Mouse (Mus musculus) liver, adult 2 months (tissue): ENCODE measurements at regions not wholly inside any gene's neighbourhood (a gene's known extent, or its start where the extent isn't known, plus 50 kb on each side); places are given as distances from the start of the nearest gene placed in this dataset.

Source experiments
- DNase-seq: peaks from one replicate; pipeline ENCODE4 v3.0.0-alpha.2; 2011; ENCODE audit warnings: low read depth, low spot score; ENCODE audit errors: extremely low read depth
- H3K27ac ChIP-seq: fragments of 200-500 bp; replicated peaks from 2 replicates; pipeline ENCODE4 v1.5.1; 2012; ENCODE audit warnings: low read depth, mild to moderate bottlenecking, control low read depth, inconsistent platforms, low read length; ENCODE audit not compliant: insufficient read depth
- H3K27me3 ChIP-seq: fragments of 200-500 bp; 2 replicates; pipeline ENCODE4 v1.6.1; 2012; ENCODE audit warnings: mild to moderate bottlenecking, moderate library complexity, low read length, inconsistent platforms; ENCODE audit not compliant: control insufficient read depth, insufficient read depth
- H3K36me3 ChIP-seq: fragments of 200-500 bp; 2 replicates; pipeline ENCODE4 v1.6.1; 2012; ENCODE audit warnings: low read length, inconsistent platforms; ENCODE audit not compliant: control insufficient read depth, insufficient read depth
- H3K4me1 ChIP-seq: fragments of 200-500 bp; 2 replicates; pipeline ENCODE4 v1.6.1; 2011; ENCODE audit warnings: low read length; ENCODE audit not compliant: control insufficient read depth, insufficient read depth
- H3K4me3 ChIP-seq: fragments of 200-500 bp; 2 replicates; pipeline ENCODE4 v1.5.1; 2011; ENCODE audit warnings: low read depth, mild to moderate bottlenecking, control low read depth, low read length, moderate library complexity; ENCODE audit not compliant: insufficient read depth
- H3K79me2 ChIP-seq: fragments of 200-500 bp; 2 replicates; pipeline ENCODE4 v1.6.1; 2012; ENCODE audit warnings: inconsistent platforms, mild to moderate bottlenecking, low read length, moderate library complexity; ENCODE audit not compliant: control insufficient read depth, insufficient read depth
- H3K9ac ChIP-seq: fragments of 200-500 bp; 2 replicates; pipeline ENCODE4 v1.6.1; 2012; ENCODE audit warnings: low read depth, mild to moderate bottlenecking, control low read depth, inconsistent platforms, low read length
- CTCF ChIP-seq: fragments of 200-500 bp; IDR thresholded peaks from 2 replicates; pipeline ENCODE4 v1.5.1; 2011; ENCODE audit warnings: low read depth, low read length, control low read depth
- POLR2A ChIP-seq: fragments of 200-500 bp; IDR thresholded peaks from 2 replicates; pipeline ENCODE4 v1.6.1; 2011; ENCODE audit warnings: low read length, control low read depth; ENCODE audit not compliant: insufficient read depth; ENCODE audit errors: extremely low read depth
- WGBS: fragments of 180-500 bp; shearing (Covaris S2); methylation state at CpG from one replicate; pipeline ENCODE4 v1.1.7; 2018; 5-methylcytosine and 5-hydroxymethylcytosine counted together

DNA sequence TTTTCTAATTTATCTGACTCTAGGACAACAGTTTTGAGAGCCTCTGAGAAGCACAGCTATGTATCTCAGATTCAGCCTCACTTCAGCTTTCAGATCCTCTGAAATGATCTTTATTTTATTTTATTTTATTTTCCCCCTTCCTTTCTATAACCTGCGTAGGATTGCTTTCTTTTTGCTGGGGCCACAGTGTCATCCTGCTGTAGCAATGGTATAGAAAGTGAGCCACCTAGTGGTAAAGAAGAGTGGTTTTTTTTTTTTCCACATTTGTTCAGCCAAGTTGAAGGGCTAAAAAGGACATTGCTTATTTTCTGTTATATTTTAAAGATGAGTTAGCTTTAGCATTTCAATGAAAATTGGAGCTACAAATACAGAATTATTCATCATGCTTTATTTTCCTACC lies 966.4 kb downstream of the Fam181b start:
- no peaks in the 10 kb centered on the region for H3K4me1 ChIP-seq
- H3K79me2 ChIP-seq = no peaks in the 10 kb centered on the region
- TF ChIP-seq POLR2A (no peak), CTCF (0 out of 2 replicates have a peak, but pooled peaks have one; percentile 11)
- peak; percentile 0 for DNase-seq
- H3K27ac ChIP-seq = no peak overlapping the region
- H3K27me3 ChIP-seq = no peaks in the 10 kb centered on the region
- 20% methylated on average over 1 of the region's 1 CpGs for WGBS
- H3K9ac ChIP-seq = no peak overlapping the region
- no peaks in the 10 kb centered on the region for H3K36me3 ChIP-seq
- H3K4me3 ChIP-seq = no peak overlapping the region

DNA sequence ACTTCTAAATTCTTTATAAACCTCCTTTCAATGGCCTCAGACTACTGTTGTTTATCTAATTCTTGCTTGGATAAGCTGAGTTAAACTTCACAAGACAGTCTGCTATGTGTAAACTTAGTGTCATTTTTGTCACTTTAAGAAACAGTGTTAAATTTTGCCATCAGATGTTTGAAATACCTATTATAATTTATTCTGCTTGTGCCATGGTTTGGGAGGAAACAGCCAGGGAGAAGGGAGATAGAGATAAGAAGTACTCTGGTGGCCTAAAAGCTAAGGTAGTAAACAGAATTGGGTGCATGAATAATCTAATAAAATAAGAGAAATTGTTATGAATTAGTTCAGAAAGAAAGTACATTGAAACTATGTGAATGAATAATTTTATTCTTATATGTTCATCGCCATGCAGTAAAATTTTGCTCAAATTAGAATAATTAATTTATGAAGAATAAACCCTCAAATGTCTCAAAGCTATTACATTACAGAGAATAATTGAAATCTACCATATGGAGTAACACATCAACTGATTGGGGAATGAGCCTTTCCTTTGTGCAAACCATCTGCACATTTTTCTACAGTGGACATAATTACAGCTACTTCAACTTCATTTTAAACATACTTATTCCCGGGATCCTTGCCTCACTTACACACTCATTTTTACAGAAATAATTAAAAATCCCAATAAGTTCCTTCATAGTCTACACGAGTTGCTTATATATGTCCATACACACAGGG lies 982.3 kb downstream of the Fam181b start:
- Histone ChIP-seq H3K9ac (no peak overlapping the region), H3K4me1 (no peaks in the 10 kb centered on the region), H3K79me2 (no peaks in the 10 kb centered on the region), H3K27me3 (no peaks in the 10 kb centered on the region), H3K36me3 (no peaks in the 10 kb centered on the region), H3K27ac (no peak overlapping the region), H3K4me3 (no peak overlapping the region)
- DNase-seq = no peak
- WGBS = 78% methylated on average over 3 of the region's 3 CpGs
- no peak for TF ChIP-seq CTCF
- no peak for TF ChIP-seq POLR2A
